Mouse (Mus musculus) ZHBTc4 (cell line): Measurements from ENCODE around the gene Ppp1r12b.
"Not testable (repeated sequence)": the region's sequence is repeated elsewhere in the genome, so short reads cannot be mapped to it uniquely, and the experiment has no call there.

Experiments
- DNase-seq: peaks from one replicate; pipeline ENCODE4 v3.0.0-alpha.2; 2011; ENCODE audit warnings: low read depth, low spot score

The Ppp1r12b gene

GRCm38 (mm10) chr1:134851211-134851610 lies 104.5 kb downstream of the Ppp1r12b start:
- no peak for DNase-seq

GRCm38 (mm10) chr1:134850361-134850760 lies 105.4 kb downstream of the Ppp1r12b start:
- no peak for DNase-seq

- DNase-seq: no peak
Observed at GRCm38 (mm10) chr1:134847851-134848250, 107.9 kb downstream of the Ppp1r12b start.

GRCm38 (mm10) chr1:134846295-134846988 lies 109.3 kb downstream of the Ppp1r12b start:
- no peak for DNase-seq

GRCm38 (mm10) chr1:134843369-134843768 lies 112.4 kb downstream of the Ppp1r12b start:
- no peak for DNase-seq

GRCm38 (mm10) chr1:134836909-134837480 lies 118.7 kb downstream of the Ppp1r12b start:
- DNase-seq: no peak

GRCm38 (mm10) chr1:134830881-134831280 lies 124.9 kb downstream of the Ppp1r12b start:
- not testable (repeated sequence) for DNase-seq

GRCm38 (mm10) chr1:134829635-134830034 lies 126.1 kb downstream of the Ppp1r12b start:
- DNase-seq: peak; percentile 34

- no peak for DNase-seq
Observed at GRCm38 (mm10) chr1:134824896-134825295, 130.8 kb downstream of the Ppp1r12b start.

GRCm38 (mm10) chr1:134823842-134824241 lies 131.9 kb downstream of the Ppp1r12b start:
- DNase-seq: no peak

- no peak for DNase-seq
Observed at GRCm38 (mm10) chr1:134823323-134823722, 132.4 kb downstream of the Ppp1r12b start.

- no peak for DNase-seq
Observed at GRCm38 (mm10) chr1:134820882-134821281, 134.9 kb downstream of the Ppp1r12b start.

GRCm38 (mm10) chr1:134819196-134819595 lies 136.5 kb downstream of the Ppp1r12b start:
- DNase-seq: no peak

- DNase-seq: no peak
Observed at GRCm38 (mm10) chr1:134818716-134819115, 137.0 kb downstream of the Ppp1r12b start.

GRCm38 (mm10) chr1:134817916-134818595 lies 137.7 kb downstream of the Ppp1r12b start:
- DNase-seq: no peak

- no peak for DNase-seq
Observed at GRCm38 (mm10) chr1:134817120-134817519, 138.6 kb downstream of the Ppp1r12b start.

GRCm38 (mm10) chr1:134816617-134817016 lies 139.1 kb downstream of the Ppp1r12b start:
- DNase-seq: no peak

GRCm38 (mm10) chr1:134815748-134816147 lies 140.0 kb downstream of the Ppp1r12b start:
- no peak for DNase-seq

GRCm38 (mm10) chr1:134805471-134805870 lies 150.3 kb downstream of the Ppp1r12b start:
- DNase-seq: no peak

- DNase-seq: no peak
Observed at GRCm38 (mm10) chr1:134804373-134804772, 151.4 kb downstream of the Ppp1r12b start.

- no peak for DNase-seq
Observed at GRCm38 (mm10) chr1:134803286-134804117, 152.2 kb downstream of the Ppp1r12b start.

GRCm38 (mm10) chr1:134801758-134802157 lies 154.0 kb downstream of the Ppp1r12b start:
- DNase-seq: no peak
